Mouse (Mus musculus) testis, adult 2 months (tissue): ENCODE measurements around the gene Cog5. TPM values are rescaled to one million over a fixed set of nuclear protein-coding genes. Genes with fewer than 3 reads are reported as not detected.

ENCODE experiments used
- H3K27ac ChIP-seq: fragments of 200-500 bp; 2 replicates; pipeline ENCODE4 v1.5.1; 2012; ENCODE audit warnings: low read depth, low read length; ENCODE audit not compliant: control insufficient read depth, insufficient read depth
- H3K27me3 ChIP-seq: fragments of 200-500 bp; 2 replicates; pipeline ENCODE4 v1.6.1; 2012; ENCODE audit warnings: mild to moderate bottlenecking, low read length, moderate library complexity; ENCODE audit not compliant: control insufficient read depth, insufficient read depth
- H3K36me3 ChIP-seq: fragments of 200-500 bp; 2 replicates; pipeline ENCODE4 v1.6.1; 2012; ENCODE audit warnings: mild to moderate bottlenecking, low read length; ENCODE audit not compliant: control insufficient read depth, insufficient read depth
- H3K4me1 ChIP-seq: fragments of 200-500 bp; 2 replicates; pipeline ENCODE4 v1.6.1; 2012; ENCODE audit warnings: low read length; ENCODE audit not compliant: control insufficient read depth, insufficient read depth
- H3K4me3 ChIP-seq: fragments of 200-500 bp; 2 replicates; pipeline ENCODE4 v1.5.1; 2012; ENCODE audit warnings: low read depth, mild to moderate bottlenecking, low read length, moderate library complexity, mixed read lengths; ENCODE audit not compliant: control insufficient read depth
- CTCF ChIP-seq: fragments of 200-500 bp; IDR thresholded peaks from 2 replicates; pipeline ENCODE4 v1.5.1; 2012; ENCODE audit warnings: low read depth, mild to moderate bottlenecking, inconsistent platforms, low read length, moderate library complexity; ENCODE audit not compliant: control insufficient read depth, insufficient read depth, insufficient replicate concordance
- POLR2A ChIP-seq: fragments of 200-500 bp; IDR thresholded peaks from 2 replicates; pipeline ENCODE4 v1.6.1; 2012; ENCODE audit warnings: low read depth, mild to moderate bottlenecking, inconsistent platforms, low read length, moderate library complexity; ENCODE audit not compliant: control insufficient read depth
- polyA plus RNA-seq: library from polyadenylated mRNA; depleted of rRNA; stranded (reverse); fragments of >200 nt; gene quantifications from 2 replicates; pipeline ENCODE4 v1.2.3, GENCODE M21; 2012

The Cog5 gene
- polyA plus RNA-seq, 1 experiment, result 17.4 TPM

- TF ChIP-seq POLR2A (no peak), CTCF (no peak)
- Histone ChIP-seq H3K27me3 (no peaks in the 10 kb centered on the region), H3K27ac (no peak overlapping the region), H3K4me1 (no peaks in the 10 kb centered on the region), H3K36me3 (no peaks in the 10 kb centered on the region), H3K4me3 (no peak overlapping the region)
Measured at GRCm38 (mm10) chr12:31819520-31819919, 164.9 kb downstream of the Cog5 start.

- TF ChIP-seq POLR2A (no peak), CTCF (no peak)
- Histone ChIP-seq H3K27me3 (no peaks in the 10 kb centered on the region), H3K27ac (no peak overlapping the region)
Measured at GRCm38 (mm10) chr12:31823671-31824070, 169.0 kb downstream of the Cog5 start.

GRCm38 (mm10) chr12:31824831-31825230 lies 170.2 kb downstream of the Cog5 start:
- Histone ChIP-seq H3K36me3 (no peaks in the 10 kb centered on the region), H3K4me1 (no peaks in the 10 kb centered on the region), H3K4me3 (no peak overlapping the region), H3K27ac (no peak overlapping the region), H3K27me3 (no peaks in the 10 kb centered on the region)
- TF ChIP-seq CTCF (no peak), POLR2A (no peak)

More at GRCm38 (mm10) chr12:31823671-31824070, 169.0 kb downstream of the Cog5 start:
- no peaks in the 10 kb centered on the region for H3K36me3 ChIP-seq
- H3K4me3 ChIP-seq, result no peak overlapping the region
- H3K4me1 ChIP-seq, result no peaks in the 10 kb centered on the region

- Histone ChIP-seq H3K4me3 (no peak overlapping the region), H3K4me1 (no peaks in the 10 kb centered on the region), H3K27ac (no peak overlapping the region), H3K27me3 (no peaks in the 10 kb centered on the region), H3K36me3 (no peaks in the 10 kb centered on the region)
- TF ChIP-seq CTCF, result no peak
- TF ChIP-seq POLR2A, result no peak
Measured at GRCm38 (mm10) chr12:31825821-31826220, 171.2 kb downstream of the Cog5 start.

GRCm38 (mm10) chr12:31826476-31826875 lies 171.8 kb downstream of the Cog5 start:
- Histone ChIP-seq H3K4me1 (peaks cover 2% of the 10 kb centered on the region; the same call in 1 of the 2 replicates), H3K4me3 (no peak overlapping the region), H3K36me3 (no peaks in the 10 kb centered on the region), H3K27ac (no peak overlapping the region), H3K27me3 (no peaks in the 10 kb centered on the region)
- TF ChIP-seq CTCF, result no peak
- no peak for TF ChIP-seq POLR2A

- no peak overlapping the region for H3K27ac ChIP-seq
Measured at GRCm38 (mm10) chr12:31835480-31835879, 180.8 kb downstream of the Cog5 start.

GRCm38 (mm10) chr12:31836211-31836610 lies 181.5 kb downstream of the Cog5 start:
- Histone ChIP-seq H3K4me3 (no peak overlapping the region), H3K27ac (no peak overlapping the region), H3K36me3 (no peaks in the 10 kb centered on the region), H3K27me3 (no peaks in the 10 kb centered on the region), H3K4me1 (no peaks in the 10 kb centered on the region)
- TF ChIP-seq CTCF, result no peak
- no peak for TF ChIP-seq POLR2A

More at GRCm38 (mm10) chr12:31835480-31835879, 180.8 kb downstream of the Cog5 start:
- H3K4me3 ChIP-seq, result no peak overlapping the region
- H3K27me3 ChIP-seq, result no peaks in the 10 kb centered on the region
- TF ChIP-seq POLR2A (no peak), CTCF (no peak)
- no peaks in the 10 kb centered on the region for H3K36me3 ChIP-seq
- peaks cover 2% of the 10 kb centered on the region; the same call in 1 of the 2 replicates for H3K4me1 ChIP-seq

- no peak for TF ChIP-seq POLR2A
- no peak for TF ChIP-seq CTCF
- Histone ChIP-seq H3K4me3 (no peak overlapping the region), H3K36me3 (peaks cover 1% of the 10 kb centered on the region; the same call in 1 of the 2 replicates), H3K27me3 (no peaks in the 10 kb centered on the region), H3K27ac (no peak overlapping the region), H3K4me1 (no peaks in the 10 kb centered on the region)
Measured at GRCm38 (mm10) chr12:31838521-31838920, 183.9 kb downstream of the Cog5 start.
